Mouse (Mus musculus) embryo, embryonic 11.5 days (tissue): Measurements from ENCODE around the gene Cyp27b1.
A peak's percentile ranks its signal among the peaks of the same experiment; 100 is the strongest.

Experiments
- DNase-seq: peaks from one replicate; pipeline ENCODE4 v3.0.0-alpha.2; 2012; ENCODE audit warnings: low read depth, low spot score

The Cyp27b1 gene

GRCm38 (mm10) chr10:127047954-127048353, at the start of gene Cyp27b1:
Gene Cyp27b1 (plus strand): TSS chr10:127048250.
- DNase-seq = no peak

DNA sequence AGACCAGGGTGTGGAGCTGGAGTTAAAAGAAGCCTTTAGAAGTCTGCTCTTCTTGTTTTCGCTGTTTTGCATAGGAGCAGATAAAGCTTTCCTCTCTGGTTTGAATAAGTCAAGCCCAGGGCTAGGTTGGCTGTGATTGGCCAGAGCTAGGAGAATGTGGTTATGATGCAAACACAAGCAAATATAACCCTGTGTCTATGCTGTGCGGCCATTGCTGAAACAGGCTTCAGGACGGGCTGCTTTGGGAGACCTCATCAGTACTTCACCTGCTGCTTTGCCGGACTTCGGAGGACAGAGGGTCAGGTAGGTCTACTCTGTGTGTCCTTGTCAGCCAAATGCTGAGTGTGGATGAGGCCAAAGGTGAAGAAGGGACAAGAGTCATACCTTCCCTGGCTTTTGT, 47.5 kb upstream of the Cyp27b1 start, which contains the start of gene Avil:
Gene Avil (plus strand): TSS at position 181 of the 400 bp plus-strand sequence.
- DNase-seq = no peak

DNA sequence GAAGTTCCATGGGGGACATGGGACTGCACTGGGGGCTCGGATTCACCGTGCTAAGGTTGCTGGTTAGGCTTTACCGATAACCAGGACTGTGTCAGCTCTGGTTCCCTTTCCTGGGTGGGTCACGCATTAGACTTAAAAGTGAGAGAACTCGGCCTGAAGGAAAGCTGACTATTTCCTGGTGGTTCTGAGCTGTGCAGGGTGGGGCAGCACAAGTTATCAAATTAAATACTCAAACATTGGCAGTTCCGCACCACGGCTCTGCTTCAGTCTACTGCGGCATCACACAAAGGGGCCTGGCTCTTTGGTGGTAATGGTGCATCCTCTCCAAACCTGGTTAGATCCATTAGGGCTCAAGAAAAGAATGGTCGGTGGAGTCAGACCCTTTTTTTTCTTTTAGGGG, 46.8 kb upstream of the Cyp27b1 start:
- DNase-seq = no peak

DNA sequence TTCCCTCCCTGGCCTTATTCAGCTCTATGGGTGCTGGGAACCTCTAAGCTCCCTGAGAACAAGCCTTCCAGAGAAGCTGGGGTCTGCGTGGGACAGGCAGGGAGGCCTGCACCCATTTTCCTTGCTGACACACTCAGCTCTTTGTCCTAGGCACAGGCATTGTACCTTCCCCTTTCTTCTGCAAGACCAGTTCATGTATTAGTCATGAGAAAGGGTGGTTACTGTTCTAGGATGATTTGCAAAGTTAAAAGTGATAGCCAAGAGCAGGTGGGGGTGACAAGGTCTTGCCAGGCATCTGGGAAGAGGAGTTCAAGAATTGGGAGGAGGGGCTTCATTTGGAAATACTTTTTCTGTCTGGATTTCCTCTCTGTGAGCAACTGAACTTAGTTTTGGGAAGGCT, 46.0 kb upstream of the Cyp27b1 start:
- no peak for DNase-seq

DNA sequence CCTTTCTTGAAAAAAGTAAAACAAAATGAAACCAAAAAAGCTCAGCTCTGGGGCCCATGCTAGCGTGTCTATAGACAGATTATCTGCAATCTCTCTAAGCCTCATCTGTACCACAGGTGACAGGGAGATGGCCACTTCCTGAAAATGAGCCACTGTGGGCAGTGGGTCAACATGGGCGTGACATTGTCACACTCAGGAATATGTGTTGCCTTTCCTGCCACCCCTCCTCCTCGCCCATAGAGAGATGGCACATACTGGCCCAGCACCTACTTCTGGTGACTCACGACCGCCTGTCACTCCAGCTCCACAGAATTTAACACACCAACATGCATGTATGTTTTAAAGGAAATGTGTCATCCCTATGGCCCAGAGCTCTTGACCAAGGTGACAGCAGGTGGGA, 45.3 kb upstream of the Cyp27b1 start:
- DNase-seq = no peak

GRCm38 (mm10) chr10:127003334-127003733, 44.7 kb upstream of the Cyp27b1 start:
- no peak for DNase-seq

DNA sequence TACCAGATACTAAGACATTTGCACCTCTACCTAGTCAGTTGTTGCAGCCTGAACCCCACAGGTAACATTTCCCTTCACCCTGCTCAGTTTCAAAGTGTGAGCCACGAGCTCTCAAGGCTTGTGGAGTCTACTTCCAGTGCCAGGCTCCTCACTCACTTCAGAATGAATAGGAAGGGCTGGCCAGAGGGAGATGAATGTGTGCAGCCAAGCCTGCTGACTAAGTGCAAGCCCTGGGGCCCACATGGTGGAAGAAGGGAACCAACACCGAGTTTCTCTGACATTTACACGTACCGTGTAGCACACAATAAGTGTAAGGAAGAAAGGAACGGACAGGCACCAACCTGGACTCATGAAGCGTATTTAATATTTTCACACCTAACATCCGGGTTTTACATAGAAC, 44.2 kb upstream of the Cyp27b1 start:
- no peak for DNase-seq

- no peak for DNase-seq
Observed at GRCm38 (mm10) chr10:127016488-127016887, 31.6 kb upstream of the Cyp27b1 start.

DNA sequence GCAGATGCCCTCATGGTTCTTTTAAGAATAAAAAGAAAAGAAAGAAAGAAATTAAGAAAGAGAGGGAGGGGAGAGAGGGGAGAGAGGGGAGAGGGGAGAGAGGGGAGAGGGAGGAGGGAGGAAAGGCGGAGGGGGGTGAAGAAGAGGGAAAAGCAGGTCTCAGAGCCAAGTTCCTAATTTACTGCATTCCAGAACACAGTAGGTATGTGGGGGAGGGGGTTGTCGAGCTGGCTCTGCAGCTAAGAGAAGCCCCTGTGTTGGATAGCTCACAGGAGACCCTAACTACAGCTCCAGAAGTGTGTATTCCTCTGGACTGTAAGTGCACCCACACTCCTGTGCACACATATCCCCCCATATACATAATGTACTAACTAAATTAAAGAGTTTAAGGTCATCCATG, 31.0 kb upstream of the Cyp27b1 start:
- no peak for DNase-seq

DNA sequence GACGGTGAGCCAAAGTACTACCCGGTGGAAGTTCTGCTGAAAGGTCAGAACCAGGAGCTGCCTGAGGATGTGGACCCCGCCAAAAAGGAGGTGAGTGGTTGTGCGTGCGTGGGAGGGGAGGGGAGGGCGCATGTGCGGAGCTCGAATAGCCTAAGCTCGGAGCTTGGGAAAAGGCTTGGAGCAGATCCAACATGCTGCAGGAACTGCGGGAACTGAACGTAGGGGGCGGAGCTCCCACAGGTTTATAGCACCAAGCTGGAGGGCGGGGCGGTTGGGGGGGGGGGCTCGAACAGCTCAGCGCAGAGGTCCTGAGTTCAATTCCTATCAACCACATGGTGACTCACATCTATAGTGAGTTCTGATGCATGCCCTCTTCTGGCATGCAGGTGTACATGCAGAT, 29.6 kb upstream of the Cyp27b1 start:
- DNase-seq = no peak

GRCm38 (mm10) chr10:127030336-127031296, 17.4 kb upstream of the Cyp27b1 start, which contains the start of gene Tsfm:
Gene Tsfm (minus strand): TSS chr10:127030840.
- peak; percentile 91 for DNase-seq

GRCm38 (mm10) chr10:127033301-127033741, 14.7 kb upstream of the Cyp27b1 start:
- DNase-seq = no peak

DNA sequence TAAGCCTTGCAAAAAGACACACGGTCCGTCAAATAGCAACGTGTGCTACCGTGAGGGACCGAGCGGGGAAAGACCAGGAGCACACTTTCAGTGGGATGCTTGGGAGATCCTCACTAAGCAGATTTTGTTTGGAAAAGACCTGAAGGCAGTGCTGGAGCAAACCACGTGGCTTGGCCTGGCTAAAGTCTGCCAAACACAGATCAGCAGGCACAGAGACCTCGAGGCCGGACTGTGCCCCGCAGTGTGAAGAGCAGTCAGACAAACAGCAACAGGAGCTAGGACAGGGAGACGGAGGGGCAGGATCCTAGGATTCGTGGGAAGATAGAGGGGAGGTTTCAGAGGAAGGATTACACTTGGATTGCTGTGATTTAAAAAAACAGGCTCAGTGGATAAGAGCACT, 11.8 kb upstream of the Cyp27b1 start:
- DNase-seq = no peak

- no peak for DNase-seq
Observed at GRCm38 (mm10) chr10:127037641-127038040, 10.4 kb upstream of the Cyp27b1 start.

DNA sequence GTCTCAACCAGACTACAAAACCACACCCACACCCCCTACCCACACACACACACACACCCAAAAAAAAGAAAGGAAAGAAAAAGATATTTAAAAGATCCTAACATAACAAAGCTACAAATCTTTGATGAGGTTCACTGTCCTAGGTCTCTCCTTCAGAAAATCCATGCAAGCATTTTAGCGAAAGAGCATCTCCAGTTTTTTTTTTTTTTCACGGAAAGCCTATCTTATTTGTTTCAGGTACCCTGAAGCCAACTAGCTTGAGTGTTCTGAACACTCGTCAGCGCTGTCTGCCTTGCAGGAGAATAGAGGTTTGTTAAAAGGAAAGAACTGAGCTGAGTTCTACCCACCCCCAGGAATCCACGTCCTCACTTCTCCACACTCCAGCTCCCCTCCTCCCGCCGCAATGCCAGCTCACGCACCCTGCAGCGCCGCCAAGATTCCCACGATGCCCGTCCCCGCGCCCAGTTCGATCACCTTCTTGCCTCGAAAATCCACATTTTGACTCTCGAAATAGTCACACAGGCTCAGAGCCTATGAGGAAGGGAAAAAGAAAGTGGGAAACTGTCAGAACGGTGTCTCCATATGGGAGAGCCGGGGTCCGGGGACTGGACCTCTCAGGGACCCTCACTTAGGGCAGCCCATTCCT, 7.4 kb upstream of the Cyp27b1 start:
- DNase-seq = no peak

DNA sequence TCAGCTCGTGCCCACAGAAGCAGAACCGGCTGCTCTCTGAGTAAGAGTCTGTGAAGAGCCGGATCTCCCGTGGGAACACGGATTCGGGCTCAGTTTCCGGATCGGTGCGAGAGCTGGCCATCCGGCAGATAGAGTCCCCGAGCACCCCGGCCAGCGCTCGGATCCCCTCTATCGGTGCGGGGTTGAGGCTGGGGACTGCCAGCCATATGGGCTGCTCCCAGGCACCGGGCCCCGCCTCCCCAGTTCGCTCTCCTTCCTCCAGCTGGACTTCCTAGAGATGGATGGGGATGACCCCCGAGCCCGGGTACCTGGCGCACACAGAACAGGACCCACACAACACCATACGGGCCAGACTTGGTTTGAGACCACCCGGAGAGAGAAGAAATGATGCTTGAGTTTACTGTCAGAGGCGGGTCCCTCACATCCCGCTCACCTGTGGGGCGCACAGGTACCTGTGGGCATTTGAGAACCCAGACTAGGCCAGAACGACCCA, 6.7 kb upstream of the Cyp27b1 start, which contains the start of the genes Mettl1 and Eef1akmt3:
Gene Mettl1 (plus strand): TSS at position 141 of the 493 bp plus-strand sequence.
Gene Eef1akmt3 (minus strand): TSS at position 240 of the 493 bp plus-strand sequence.
- DNase-seq = no peak

GRCm38 (mm10) chr10:127041774-127042338, 6.2 kb upstream of the Cyp27b1 start:
- peak; percentile 87 for DNase-seq

DNA sequence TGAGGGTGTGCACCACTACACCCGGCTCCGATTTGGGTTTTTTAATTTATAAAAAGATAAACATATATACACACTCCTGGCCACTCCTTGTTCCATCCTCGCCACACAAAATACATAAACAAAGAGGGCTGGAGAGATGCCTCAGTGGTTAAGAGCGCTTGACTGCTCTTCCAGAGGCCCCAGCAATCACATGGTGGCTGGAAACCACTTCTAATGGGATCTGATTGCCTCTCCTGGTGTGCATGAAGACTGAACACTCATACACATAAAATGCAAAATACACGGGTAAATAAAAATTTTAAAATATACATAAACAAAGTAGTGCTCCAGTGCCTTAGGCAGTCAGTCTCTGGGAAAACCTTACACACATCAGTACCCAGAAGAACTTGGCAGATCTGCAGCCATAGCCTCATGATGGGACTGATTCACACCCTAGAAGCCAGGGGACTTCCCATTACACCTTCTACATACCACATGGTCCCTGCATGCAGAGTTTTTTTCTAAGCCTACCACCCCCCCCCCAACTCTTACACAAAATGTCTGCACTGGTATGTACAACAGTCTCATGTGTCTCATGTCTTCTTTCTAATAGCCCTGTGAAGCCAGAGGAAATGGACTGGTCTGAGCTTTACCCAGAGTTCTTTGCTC, 5.5 kb upstream of the Cyp27b1 start:
- DNase-seq = no peak

- DNase-seq = no peak
Observed at GRCm38 (mm10) chr10:127043187-127043586, 4.9 kb upstream of the Cyp27b1 start.

DNA sequence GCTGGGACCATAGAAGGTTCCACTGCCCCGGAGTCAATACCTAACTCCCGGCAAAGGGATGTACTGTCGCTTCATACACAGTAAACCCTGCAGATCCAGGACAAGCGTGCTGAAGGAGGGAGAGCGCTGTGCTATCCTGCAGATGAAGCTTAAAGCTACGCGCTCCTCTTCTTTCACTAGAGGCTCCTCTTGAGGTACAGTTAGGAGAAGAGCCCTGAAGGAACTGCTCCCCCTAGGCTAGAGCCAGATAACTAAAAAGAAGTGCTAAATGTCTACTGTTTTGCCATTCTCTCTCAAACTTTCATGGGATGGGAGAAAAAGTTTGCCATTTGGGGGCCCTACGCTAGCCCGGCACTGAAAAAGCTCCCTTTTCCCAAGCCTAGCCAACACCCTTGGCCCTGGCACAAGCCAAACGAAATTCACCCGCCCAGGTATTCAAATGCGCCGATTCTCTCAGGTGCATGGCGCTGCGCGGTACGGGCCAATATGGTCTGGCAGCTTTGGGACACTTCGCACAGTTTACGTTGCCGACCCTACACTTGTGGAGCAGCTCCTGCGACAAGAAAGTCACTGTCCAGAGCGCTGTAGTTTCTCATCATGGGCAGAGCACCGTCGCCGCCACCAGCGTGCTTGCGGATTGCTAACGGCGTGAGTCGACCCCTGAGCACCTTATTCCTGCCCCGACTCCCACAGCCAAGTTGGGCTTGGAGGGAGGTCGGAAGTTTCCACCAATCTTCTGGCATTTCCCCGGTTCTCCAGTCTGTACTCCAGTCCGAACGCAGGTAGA, 751 bp downstream of the Cyp27b1 start:
- no peak for DNase-seq
